In genomic region chr13:75748685-75749084, GRCm38 (mm10) we compare ENCODE assay signal across 35 mouse cellular contexts.
"Had no signal": no experiment of that assay in that cellular context is flagged by ENCODE, and none has a peak within 500 bp of the region (broad histone marks: within the 10 kb centered on the region; RNA-seq: fewer than 3 reads in every experiment).

No protein-coding gene starts in this region.

- H3K4me3 ChIP-seq: heart, embryonic 12.5 days; heart, embryonic 13.5 days; heart, embryonic 15.5 days; hindbrain, embryonic 10.5 days; hindbrain, embryonic 12.5 days; hindbrain, embryonic 13.5 days; hindbrain, embryonic 15.5 days; intestine, embryonic 15.5 days; kidney, embryonic 15.5 days; layer of hippocampus, adult 2 months; left cerebral cortex, adult 2 months had no signal

- H3K27me3 ChIP-seq: heart, embryonic 12.5 days; heart, embryonic 13.5 days; heart, embryonic 15.5 days; hindbrain, embryonic 12.5 days; hindbrain, embryonic 13.5 days; hindbrain, embryonic 15.5 days; intestine, embryonic 15.5 days; kidney, embryonic 15.5 days had no signal

- ATAC-seq: hindbrain, embryonic 16.5 days; hindbrain, postnatal 0 days; inflammation-experienced regulatory T-cells, adult 6 months; intestine, embryonic 15.5 days; intestine, embryonic 16.5 days; intestine, postnatal 0 days had no signal

- H3K4me1 ChIP-seq: hindbrain, embryonic 10.5 days; hindbrain, embryonic 12.5 days; hindbrain, embryonic 13.5 days; intestine, embryonic 15.5 days; kidney, embryonic 15.5 days had no signal

- DNase-seq: heart, postnatal 10 days; heart, postnatal 14 days; heart, postnatal 36 days; heart, postnatal 4 days; kidney, adult 11 months; kidney, adult 18-20 months; kidney, adult 2 months; kidney, adult 8-10 months; kidney, adult 9 months; kidney, postnatal 10 days; kidney, postnatal 14 days; kidney, postnatal 25 days; kidney, postnatal 36 days; kidney, postnatal 4 days; layer of hippocampus, adult 9-11 months; layer of hippocampus, postnatal 36 days had no signal

- H3K36me3 ChIP-seq: heart, embryonic 12.5 days; heart, embryonic 13.5 days; heart, embryonic 15.5 days; hindbrain, embryonic 10.5 days; hindbrain, embryonic 12.5 days; hindbrain, embryonic 13.5 days; hindbrain, embryonic 15.5 days; intestine, embryonic 15.5 days; kidney, embryonic 15.5 days had no signal

- H3K9ac ChIP-seq: heart, embryonic 12.5 days; heart, embryonic 13.5 days; heart, embryonic 15.5 days; hindbrain, embryonic 12.5 days; hindbrain, embryonic 13.5 days; hindbrain, embryonic 14.5 days; hindbrain, embryonic 15.5 days; intestine, embryonic 15.5 days; kidney, embryonic 15.5 days had no signal

- H3K27ac ChIP-seq: heart, embryonic 13.5 days; heart, embryonic 15.5 days; hindbrain, embryonic 10.5 days; hindbrain, embryonic 12.5 days; hindbrain, embryonic 13.5 days; hindbrain, embryonic 14.5 days; hindbrain, embryonic 15.5 days; hindbrain, postnatal 0 days; intestine, embryonic 15.5 days; kidney, embryonic 15.5 days; kidney, postnatal 0 days; layer of hippocampus, adult 2 months; left cerebral cortex, adult 2 months had no signal

- H3K4me2 ChIP-seq: heart, embryonic 11.5 days; heart, embryonic 12.5 days; heart, embryonic 13.5 days; heart, embryonic 15.5 days; hindbrain, embryonic 12.5 days; hindbrain, embryonic 13.5 days; hindbrain, embryonic 14.5 days; hindbrain, embryonic 15.5 days; intestine, embryonic 15.5 days; kidney, embryonic 15.5 days had no signal

- H3K9me3 ChIP-seq: heart, embryonic 12.5 days; heart, embryonic 13.5 days; heart, embryonic 15.5 days; hindbrain, embryonic 10.5 days; hindbrain, embryonic 12.5 days; hindbrain, embryonic 13.5 days; hindbrain, embryonic 15.5 days; intestine, embryonic 15.5 days; kidney, embryonic 15.5 days had no signal
